Mouse (Mus musculus) kidney, embryonic 15.5 days (tissue): ENCODE data around the gene Ckmt2. TPM values are rescaled to one million over a fixed set of nuclear protein-coding genes. Genes with fewer than 3 reads are reported as not detected.
A peak's percentile ranks its signal among the peaks of the same experiment; 100 is the strongest.

Experiments
- ATAC-seq: fragments of 200-750 bp; cut with Nextera tagmentation; replicated peaks from 2 replicates; pipeline ENCODE4 v1.8.0; 2017; ENCODE audit warnings: moderate TSS enrichment; ENCODE audit not compliant: low FRiP score
- H3K27ac ChIP-seq: fragments of 300-500 bp; sonication (generic); 2 replicates; pipeline ENCODE4 v1.5.1; 2015; ENCODE audit warnings: mild to moderate bottlenecking, inconsistent platforms
- H3K27me3 ChIP-seq: fragments of 300-500 bp; sonication (generic); 2 replicates; pipeline ENCODE4 v1.6.1; 2015; ENCODE audit warnings: inconsistent platforms
- H3K36me3 ChIP-seq: fragments of 300-500 bp; sonication (generic); 2 replicates; pipeline ENCODE4 v1.6.1; 2015; ENCODE audit warnings: inconsistent platforms
- H3K4me1 ChIP-seq: fragments of 300-500 bp; sonication (generic); 2 replicates; pipeline ENCODE4 v1.6.1; 2015; ENCODE audit warnings: inconsistent platforms
- H3K4me2 ChIP-seq: fragments of 300-500 bp; sonication (generic); 2 replicates; pipeline ENCODE4 v1.6.1; 2015; ENCODE audit warnings: moderate library complexity, mild to moderate bottlenecking, inconsistent platforms
- H3K4me3 ChIP-seq: fragments of 300-500 bp; sonication (generic); replicated peaks from 2 replicates; pipeline ENCODE4 v1.5.1; 2015; ENCODE audit warnings: mild to moderate bottlenecking, inconsistent platforms
- H3K9ac ChIP-seq: fragments of 300-500 bp; sonication (generic); 2 replicates; pipeline ENCODE4 v1.6.1; 2015; ENCODE audit warnings: mild to moderate bottlenecking, inconsistent platforms
- H3K9me3 ChIP-seq: fragments of 300-500 bp; sonication (generic); replicated peaks from 2 replicates; pipeline ENCODE4 v1.6.1; 2016; ENCODE audit warnings: inconsistent platforms
- WGBS: fragments of 180-500 bp; shearing (Covaris S2); methylation state at CpG from one replicate; pipeline ENCODE4 v1.1.7; 2015; ENCODE audit warnings: mixed read lengths; 5-methylcytosine and 5-hydroxymethylcytosine counted together
- polyA plus RNA-seq: library from polyadenylated mRNA; unstranded; fragments of >200 nt; fragmentation: Nextera tagmentation; extraction: Ambion mirVana; gene quantifications from 2 replicates; pipeline ENCODE4 v1.2.1, GENCODE M21; 2015

Ckmt2 gene
- 0.78 and 1.3 TPM in 2 replicates for polyA plus RNA-seq

GRCm38 (mm10) chr13:91876741-91877349 lies at the start of gene Ckmt2:
Ckmt2 (minus strand) TSS chr13:91876885.
- H3K4me1 ChIP-seq = no peaks in the 10 kb centered on the region
- 68% methylated on average over 5 of the region's 5 CpGs for WGBS
- H3K4me3 ChIP-seq = no peak within 1 kb of the TSS
- no peaks in the 10 kb centered on the region for H3K9me3 ChIP-seq
- no peak within 1 kb of the TSS for H3K9ac ChIP-seq
- no peak within 1 kb of the TSS for H3K27ac ChIP-seq
- no peaks in the 10 kb centered on the region for H3K27me3 ChIP-seq
- no peaks in the 10 kb centered on the region for H3K36me3 ChIP-seq
- no peak for ATAC-seq
- H3K4me2 ChIP-seq = no peak within 1 kb of the TSS

DNA sequence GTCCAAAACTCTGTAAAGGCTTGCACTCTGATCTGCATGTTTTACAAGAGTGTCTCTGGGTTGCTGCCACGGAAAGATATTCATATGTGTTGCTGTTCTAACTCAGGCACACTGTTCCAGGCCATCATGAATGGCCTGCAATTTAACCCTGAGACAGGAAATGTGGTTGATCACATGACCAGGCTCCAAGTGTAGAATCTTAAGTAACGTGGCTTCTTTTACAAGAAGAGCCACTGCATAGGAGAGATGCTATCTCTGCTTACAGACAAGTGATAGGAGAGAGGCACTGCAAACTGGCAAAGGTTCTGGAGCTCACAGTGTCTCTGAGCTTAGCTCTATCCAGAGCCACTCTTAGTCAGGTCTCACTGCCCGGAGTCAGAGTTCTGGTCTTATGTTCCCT lies 44.3 kb upstream of the Ckmt2 start:
- no peak overlapping the region for H3K4me3 ChIP-seq
- no peaks in the 10 kb centered on the region for H3K9me3 ChIP-seq
- H3K4me2 ChIP-seq = no peak overlapping the region
- 60% methylated on average over 3 of the region's 3 CpGs for WGBS
- H3K9ac ChIP-seq = no peak overlapping the region
- no peaks in the 10 kb centered on the region for H3K36me3 ChIP-seq
- ATAC-seq = no peak
- H3K27ac ChIP-seq = no peak overlapping the region
- H3K4me1 ChIP-seq = no peaks in the 10 kb centered on the region
- H3K27me3 ChIP-seq = no peaks in the 10 kb centered on the region

DNA sequence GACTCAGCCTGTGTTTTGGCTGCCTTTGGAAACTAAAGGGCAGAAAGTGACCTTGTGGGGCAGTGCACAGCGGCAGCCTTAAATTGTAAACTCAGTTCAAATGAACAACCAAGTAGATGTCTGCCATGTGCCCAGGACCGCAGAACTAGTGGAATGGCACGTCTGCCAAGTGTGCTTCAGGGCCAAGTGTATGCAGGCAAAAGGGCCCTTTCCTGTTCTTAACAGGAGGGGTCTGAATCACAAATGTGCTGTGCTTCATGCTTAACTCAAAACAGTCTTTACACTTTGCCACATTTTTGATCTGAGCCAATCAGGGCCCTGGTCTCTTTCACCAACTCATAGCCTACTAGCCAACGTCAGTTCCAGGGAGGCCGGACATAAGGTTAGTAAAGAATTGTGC lies 42.1 kb upstream of the Ckmt2 start:
- no peak for ATAC-seq
- Histone ChIP-seq H3K4me2 (no peak overlapping the region), H3K9me3 (no peaks in the 10 kb centered on the region), H3K4me3 (no peak overlapping the region), H3K27ac (no peak overlapping the region), H3K9ac (no peak overlapping the region), H3K36me3 (no peaks in the 10 kb centered on the region), H3K4me1 (no peaks in the 10 kb centered on the region), H3K27me3 (no peaks in the 10 kb centered on the region)
- 84% methylated on average over 5 of the region's 5 CpGs for WGBS

DNA sequence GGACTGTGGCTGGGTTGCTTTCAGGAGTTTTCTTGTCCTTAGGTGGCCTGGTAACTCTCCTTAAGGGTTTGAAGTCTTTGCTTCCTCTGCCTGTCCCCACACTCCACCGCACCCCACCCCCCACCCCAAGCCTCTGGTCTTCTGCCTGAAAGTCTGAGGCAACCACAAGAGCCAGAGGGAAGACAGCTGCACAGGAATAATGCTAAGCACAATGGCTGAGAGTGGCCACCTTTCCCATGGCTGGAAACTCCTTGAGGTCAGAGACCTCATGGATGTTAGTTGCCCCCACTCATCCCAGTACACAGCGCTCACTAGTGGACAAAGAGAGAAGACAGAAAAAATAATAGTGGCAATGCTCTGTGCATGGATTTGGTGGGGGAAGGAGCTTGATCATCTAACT lies 41.1 kb upstream of the Ckmt2 start:
- Histone ChIP-seq H3K9ac (no peak overlapping the region), H3K36me3 (no peaks in the 10 kb centered on the region), H3K9me3 (no peaks in the 10 kb centered on the region), H3K4me1 (no peaks in the 10 kb centered on the region), H3K27me3 (no peaks in the 10 kb centered on the region), H3K27ac (no peak overlapping the region), H3K4me3 (no peak overlapping the region), H3K4me2 (no peak overlapping the region)
- WGBS = 89% methylated on average over 2 of the region's 2 CpGs
- no peak for ATAC-seq

GRCm38 (mm10) chr13:91916308-91916707 lies 39.6 kb upstream of the Ckmt2 start:
- H3K9ac ChIP-seq = no peak overlapping the region
- no peaks in the 10 kb centered on the region for H3K36me3 ChIP-seq
- H3K4me2 ChIP-seq = no peak overlapping the region
- WGBS = 91% methylated on average over 5 of the region's 5 CpGs
- H3K4me1 ChIP-seq = no peaks in the 10 kb centered on the region; the same call in 1 of the 2 replicates
- ATAC-seq = no peak
- H3K9me3 ChIP-seq = no peaks in the 10 kb centered on the region
- no peak overlapping the region for H3K27ac ChIP-seq
- no peak overlapping the region for H3K4me3 ChIP-seq
- H3K27me3 ChIP-seq = no peaks in the 10 kb centered on the region

DNA sequence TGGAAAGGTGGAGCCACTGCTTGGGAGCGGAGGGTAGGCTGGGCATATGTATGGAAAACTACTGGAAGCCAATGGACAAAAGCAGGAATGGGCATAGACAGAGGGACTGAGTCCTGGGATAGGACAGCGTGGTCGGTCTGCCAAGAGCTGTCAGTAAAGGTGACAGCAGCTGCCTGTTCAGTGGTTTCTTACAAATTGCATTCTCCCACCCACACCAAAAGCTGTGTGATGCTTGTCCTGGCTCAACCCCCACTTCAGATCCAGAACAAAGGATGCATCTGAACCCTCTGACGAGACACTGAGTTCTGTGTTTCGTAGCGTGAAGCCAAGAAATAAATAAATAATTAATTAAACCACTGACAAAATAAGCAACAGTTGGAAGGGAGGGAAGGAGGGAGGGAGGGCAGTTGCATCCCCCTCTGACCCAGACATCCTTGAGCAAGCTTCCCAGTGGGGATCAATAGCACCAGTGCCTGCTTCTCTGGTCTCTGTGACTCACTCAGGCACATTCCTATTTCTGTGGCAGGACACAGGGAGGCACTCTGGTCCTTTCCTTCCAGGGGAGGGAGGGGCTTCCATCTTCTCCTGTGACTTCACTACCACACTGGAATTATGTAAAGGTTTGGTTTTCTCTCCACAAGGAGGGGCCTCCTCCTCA lies 39.0 kb upstream of the Ckmt2 start:
- H3K36me3 ChIP-seq = no peaks in the 10 kb centered on the region
- no peak overlapping the region for H3K4me3 ChIP-seq
- H3K4me2 ChIP-seq = no peak overlapping the region
- H3K9ac ChIP-seq = no peak overlapping the region
- 77% methylated on average over 6 of the region's 6 CpGs for WGBS
- H3K4me1 ChIP-seq = no peaks in the 10 kb centered on the region; the same call in 1 of the 2 replicates
- H3K27me3 ChIP-seq = no peaks in the 10 kb centered on the region
- ATAC-seq = 0 out of 2 replicates have a peak, but pooled peaks have one; percentile 33
- H3K9me3 ChIP-seq = no peaks in the 10 kb centered on the region
- H3K27ac ChIP-seq = no peak overlapping the region

- ATAC-seq = no peak
- no peak overlapping the region for H3K4me3 ChIP-seq
- H3K4me1 ChIP-seq = no peaks in the 10 kb centered on the region; the same call in 1 of the 2 replicates
- no peaks in the 10 kb centered on the region for H3K9me3 ChIP-seq
- H3K4me2 ChIP-seq = no peak overlapping the region
- H3K27me3 ChIP-seq = no peaks in the 10 kb centered on the region
- H3K27ac ChIP-seq = no peak overlapping the region
- no peaks in the 10 kb centered on the region for H3K36me3 ChIP-seq
- WGBS = 32% methylated on average over 4 of the region's 4 CpGs
- no peak overlapping the region for H3K9ac ChIP-seq
Observed at GRCm38 (mm10) chr13:91915192-91915581, 38.5 kb upstream of the Ckmt2 start.

DNA sequence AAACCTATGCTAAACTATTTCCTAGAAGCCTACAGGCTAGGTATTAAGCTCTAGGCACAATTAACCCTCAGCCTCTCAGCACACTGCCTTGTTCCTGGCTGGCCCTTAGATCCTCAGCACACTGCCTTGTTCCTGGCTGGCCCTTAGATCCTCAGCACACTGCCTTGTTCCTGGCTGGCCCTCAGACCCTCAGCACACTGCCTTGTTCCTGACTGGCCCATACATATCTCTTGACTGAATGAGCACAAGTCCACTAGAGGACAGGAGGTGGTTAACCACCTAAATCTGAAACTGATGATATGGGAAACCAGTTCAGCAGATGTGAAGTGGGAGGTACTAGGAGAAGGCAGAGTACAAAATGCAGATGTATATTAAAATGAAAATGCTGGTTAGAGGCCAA lies 35.0 kb upstream of the Ckmt2 start:
- ATAC-seq = no peak
- Histone ChIP-seq H3K9ac (no peak overlapping the region), H3K4me3 (no peak overlapping the region), H3K36me3 (no peaks in the 10 kb centered on the region), H3K27ac (0 out of 2 replicates have a peak overlapping the region, but pooled peaks have one; percentile 41), H3K27me3 (no peaks in the 10 kb centered on the region), H3K4me2 (no peak overlapping the region), H3K4me1 (no peaks in the 10 kb centered on the region; the same call in 1 of the 2 replicates), H3K9me3 (no peaks in the 10 kb centered on the region)

- Histone ChIP-seq H3K9ac (no peak overlapping the region), H3K4me2 (no peak overlapping the region), H3K36me3 (no peaks in the 10 kb centered on the region), H3K27ac (0 out of 2 replicates have a peak overlapping the region, but pooled peaks have one; percentile 41), H3K27me3 (no peaks in the 10 kb centered on the region), H3K4me1 (no peaks in the 10 kb centered on the region; the same call in 1 of the 2 replicates), H3K9me3 (no peaks in the 10 kb centered on the region), H3K4me3 (no peak overlapping the region)
- ATAC-seq = peak; percentile 63
Observed at GRCm38 (mm10) chr13:91911211-91911610, 34.5 kb upstream of the Ckmt2 start.

DNA sequence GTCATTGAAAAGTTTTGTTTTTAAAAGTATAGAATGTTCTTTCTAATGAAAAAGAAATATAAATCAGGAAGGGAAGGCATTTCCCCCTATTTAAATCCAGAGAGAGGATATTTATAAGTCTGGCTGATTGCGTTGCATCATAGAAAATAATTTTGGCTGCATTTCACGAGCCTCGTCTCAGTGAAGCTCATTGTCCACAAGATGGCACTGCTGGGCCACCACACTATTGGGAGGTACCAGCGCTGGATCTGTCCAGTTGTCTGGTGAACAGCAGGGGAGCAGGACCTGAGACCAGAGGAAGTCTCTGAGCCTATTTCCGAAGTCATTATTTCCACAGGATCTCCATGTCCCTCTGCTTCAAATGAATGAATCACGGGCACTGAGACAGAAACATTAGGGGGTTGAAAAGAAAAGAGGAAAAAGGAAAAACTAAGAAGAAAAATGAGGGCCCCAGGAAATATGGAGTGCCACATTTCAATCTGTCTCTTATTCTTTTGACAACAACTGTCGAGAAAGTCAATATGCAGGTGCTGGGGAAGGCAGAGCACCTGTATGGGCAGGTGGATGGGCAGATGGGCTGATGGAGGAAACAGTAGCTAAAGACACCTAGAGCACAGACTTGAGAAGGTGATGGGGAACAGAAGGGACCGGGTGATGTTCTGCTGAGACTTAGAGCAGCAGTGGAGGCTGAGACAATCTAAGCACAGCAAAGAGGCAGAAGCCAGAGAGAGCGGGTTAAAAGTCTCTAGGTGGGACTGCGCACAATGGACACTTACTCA lies 31.7 kb upstream of the Ckmt2 start:
- 41% methylated on average over 10 of the region's 10 CpGs for WGBS
- peak; percentile 82 for ATAC-seq

DNA sequence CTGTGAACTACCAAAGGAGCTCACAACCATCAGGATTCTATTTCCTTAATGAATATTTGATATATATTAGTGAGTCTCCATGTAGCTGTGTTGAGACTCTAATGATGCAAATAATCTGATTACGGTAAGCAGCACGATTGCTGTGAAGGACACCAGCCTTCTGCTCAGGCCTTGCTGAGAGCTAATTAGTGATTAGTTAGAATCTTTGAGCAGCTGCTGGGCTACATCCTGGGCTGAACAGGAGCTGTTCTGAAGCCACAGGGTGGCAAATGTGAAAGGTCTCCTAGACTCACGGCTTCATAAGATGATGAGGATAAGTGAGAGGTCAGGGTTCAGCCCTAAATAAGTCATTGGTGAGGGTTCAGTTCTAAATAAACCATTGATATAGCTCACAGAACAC lies 29.7 kb upstream of the Ckmt2 start:
- no peak overlapping the region for H3K4me3 ChIP-seq
- ATAC-seq = no peak
- 74% methylated on average over 3 of the region's 3 CpGs for WGBS
- H3K4me2 ChIP-seq = no peak overlapping the region
- H3K27me3 ChIP-seq = no peaks in the 10 kb centered on the region
- no peak overlapping the region for H3K27ac ChIP-seq
- H3K9me3 ChIP-seq = no peaks in the 10 kb centered on the region
- no peak overlapping the region for H3K9ac ChIP-seq
- H3K4me1 ChIP-seq = no peaks in the 10 kb centered on the region; the same call in 1 of the 2 replicates
- no peaks in the 10 kb centered on the region for H3K36me3 ChIP-seq

More for the DNA sequence above, 31.7 kb upstream of the Ckmt2 start:
- Histone ChIP-seq H3K4me1 (no peaks in the 10 kb centered on the region; the same call in 1 of the 2 replicates), H3K4me3 (no peak overlapping the region), H3K4me2 (no peak overlapping the region), H3K9ac (no peak overlapping the region), H3K9me3 (no peaks in the 10 kb centered on the region), H3K36me3 (no peaks in the 10 kb centered on the region), H3K27ac (no peak overlapping the region), H3K27me3 (no peaks in the 10 kb centered on the region)

GRCm38 (mm10) chr13:91896476-91896875 lies 19.8 kb upstream of the Ckmt2 start:
- no peak overlapping the region for H3K9ac ChIP-seq
- H3K27ac ChIP-seq = no peak overlapping the region
- WGBS = 66% methylated on average over 1 of the region's 1 CpGs
- H3K27me3 ChIP-seq = no peaks in the 10 kb centered on the region
- H3K4me1 ChIP-seq = no peaks in the 10 kb centered on the region
- ATAC-seq = no peak
- H3K4me2 ChIP-seq = no peak overlapping the region
- no peaks in the 10 kb centered on the region for H3K36me3 ChIP-seq
- H3K9me3 ChIP-seq = no peaks in the 10 kb centered on the region
- H3K4me3 ChIP-seq = no peak overlapping the region
